Mouse (Mus musculus): ENCODE measurements at regions not wholly inside any gene's neighbourhood (a gene's known extent, or its start where the extent isn't known, plus 50 kb on each side); places are given as distances from the start of the nearest gene placed in this dataset.

DNA sequence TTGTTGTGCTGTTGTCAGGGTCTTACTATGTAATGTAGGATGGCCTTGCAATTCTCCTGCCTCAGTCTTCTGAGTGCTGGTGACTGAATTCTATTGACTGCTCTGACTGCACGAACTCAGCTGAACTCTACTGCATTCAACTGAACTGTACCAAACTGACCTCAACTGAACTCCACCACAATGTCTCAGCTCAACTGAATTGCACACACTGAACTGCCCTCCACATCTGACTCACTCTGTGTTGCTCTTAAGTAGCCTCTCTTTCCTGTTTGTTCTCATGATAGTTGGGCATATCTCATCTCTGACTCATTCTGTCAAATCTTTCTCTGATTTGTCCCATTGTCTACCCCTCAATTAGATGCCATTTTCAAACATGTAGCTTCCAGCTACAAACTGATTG is 306.1 kb downstream of the Hace1 start:
- TF ChIP-seq CTCF (IDR thresholded peaks at IDR 0.05; ENCODE audit: borderline replicate concordance, insufficient read depth, low read length): no peak
- TF ChIP-seq POLR2A (IDR thresholded peaks at IDR 0.05; ENCODE audit: low read depth, low read length): no peak
